Mouse (Mus musculus): ENCODE results near the gene Depdc1b. TPM values are rescaled to one million over a fixed set of nuclear protein-coding genes. Genes with fewer than 3 reads are reported as not detected.

The Depdc1b gene
- total and polyA plus RNA-seq, 3 experiments: 21.2 to 25.3 TPM; not detected in 1

DNA sequence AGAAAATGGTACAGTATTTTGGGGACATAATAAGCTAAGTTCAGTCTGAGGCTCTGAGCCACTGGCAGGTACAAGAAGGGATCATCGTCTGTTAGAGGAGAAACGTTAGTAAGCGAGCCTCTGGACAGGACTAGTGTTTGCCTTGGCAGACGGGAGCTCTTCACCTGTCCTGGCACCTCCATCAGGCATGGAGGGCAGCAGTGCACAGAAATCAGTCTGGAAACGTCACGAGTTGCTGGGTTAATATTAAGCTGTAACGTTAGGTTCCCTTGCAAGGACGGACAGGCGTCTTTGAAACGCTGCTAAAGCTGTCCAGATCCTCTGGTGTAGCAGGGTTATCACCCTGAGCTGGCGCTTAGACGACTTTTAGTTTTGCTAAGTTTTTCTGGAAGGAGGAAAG lies 51.4 kb downstream of the Depdc1b start:
- H3K79me2 ChIP-seq (ENCODE audit: control insufficient read depth, insufficient read depth, low read length, poor library complexity): no peaks in the 10 kb centered on the region
- no peak overlapping the region for H3K9ac ChIP-seq (ENCODE audit: control insufficient read depth, low read depth, low read length, poor library complexity, severe bottlenecking)
- H3K9me3 ChIP-seq (replicated peaks; ENCODE audit: insufficient read depth, low read length): no peaks in the 10 kb centered on the region
- peaks cover 6 to 14% of the 10 kb centered on the region in 2 experiments for H3K4me1 ChIP-seq (ENCODE audit: control insufficient read depth in 1 of 2, insufficient read depth in 2 of 2, low read length in 2 of 2)
- H3K36me3 ChIP-seq (ENCODE audit: control insufficient read depth in 1 of 2, insufficient read depth in 2 of 2, low read length in 2 of 2): peaks cover 14% of the 10 kb centered on the region in 2 experiments
- H3K4me3 ChIP-seq (ENCODE audit: control insufficient read depth in 1 of 2, insufficient read depth in 1 of 2, low read depth in 2 of 2, low read length in 2 of 2): no peak overlapping the region
- no peak for DNase-seq (ENCODE audit: low read depth, low spot score)
- no peak overlapping the region for H3K27ac ChIP-seq (ENCODE audit: control insufficient read depth, low read depth, low read length)
- TF ChIP-seq MXI1 (IDR thresholded peaks at IDR 0.05; ENCODE audit: low read depth, low read length) (no peak), POLR2A (IDR thresholded peaks at IDR 0.05; ENCODE audit: control insufficient read depth in 1 of 2, insufficient read depth in 1 of 2, low read depth in 1 of 2, low read length in 2 of 2, poor library complexity in 1 of 2) (no peak), NELFE (IDR thresholded peaks at IDR 0.05; ENCODE audit: low read depth, low read length) (no peak)
- no peaks in the 10 kb centered on the region for H3K27me3 ChIP-seq (ENCODE audit: control insufficient read depth in 1 of 2, insufficient read depth in 2 of 2, low read length in 2 of 2)

DNA sequence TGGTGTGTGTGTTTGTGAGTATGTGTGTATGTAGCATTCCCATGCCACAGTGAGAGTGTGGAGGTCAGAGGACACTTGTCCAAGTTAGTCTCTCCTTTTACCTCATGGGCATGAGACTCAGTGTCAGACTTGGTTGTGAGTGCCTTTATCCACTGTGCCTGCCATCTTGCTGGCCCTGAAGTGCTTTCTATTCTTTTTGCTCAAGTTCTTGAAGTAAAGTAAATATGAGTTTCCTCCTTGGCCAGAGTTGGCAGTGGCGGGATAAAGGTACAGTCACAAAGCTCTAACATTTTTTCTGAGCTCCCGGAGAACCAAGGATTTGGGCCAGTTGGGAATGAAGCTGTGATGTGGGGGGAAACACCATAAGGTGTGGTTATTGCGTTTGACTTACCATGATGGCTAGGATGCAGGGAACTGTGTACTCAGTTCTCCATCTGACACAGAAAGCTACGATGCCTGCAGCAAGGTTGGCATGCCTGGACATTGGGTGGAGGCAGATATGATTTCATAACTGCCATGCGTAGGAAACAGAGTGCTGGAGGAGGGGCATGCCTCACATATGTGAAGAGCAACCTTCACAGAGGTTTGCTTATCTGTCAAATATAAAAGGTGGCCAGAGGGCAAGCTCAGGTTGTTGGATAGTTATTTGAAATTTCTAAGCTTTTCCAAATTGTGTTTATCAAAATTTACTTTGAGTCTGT lies 54.3 kb downstream of the Depdc1b start:
- no peaks in the 10 kb centered on the region for H3K27me3 ChIP-seq (ENCODE audit: control insufficient read depth in 1 of 2, insufficient read depth in 2 of 2, low read length in 2 of 2)
- H3K4me3 ChIP-seq (ENCODE audit: control insufficient read depth in 1 of 2, insufficient read depth in 1 of 2, low read depth in 2 of 2, low read length in 2 of 2): no peak overlapping the region
- H3K36me3 ChIP-seq (ENCODE audit: control insufficient read depth in 1 of 2, insufficient read depth in 2 of 2, low read length in 2 of 2): peaks cover 13 to 14% of the 10 kb centered on the region in 2 experiments
- H3K27ac ChIP-seq (ENCODE audit: control insufficient read depth, low read depth, low read length): no peak overlapping the region
- H3K9me3 ChIP-seq (replicated peaks; ENCODE audit: insufficient read depth, low read length): no peaks in the 10 kb centered on the region
- DNase-seq (ENCODE audit: low read depth, low spot score): no peak
- H3K4me1 ChIP-seq (ENCODE audit: control insufficient read depth in 1 of 2, insufficient read depth in 2 of 2, low read length in 2 of 2): peaks cover 6 to 14% of the 10 kb centered on the region in 2 experiments
- H3K9ac ChIP-seq (ENCODE audit: control insufficient read depth, low read depth, low read length, poor library complexity, severe bottlenecking): no peak overlapping the region
- no peaks in the 10 kb centered on the region for H3K79me2 ChIP-seq (ENCODE audit: control insufficient read depth, insufficient read depth, low read length, poor library complexity)
- no peak for TF ChIP-seq NRF1 (IDR thresholded peaks at IDR 0.05; ENCODE audit: insufficient read depth, low read depth, low read length, poor library complexity, severe bottlenecking)
- TF ChIP-seq UBTF (IDR thresholded peaks at IDR 0.05; ENCODE audit: borderline replicate concordance, insufficient read depth, low read depth, low read length): no peak
- no peak for TF ChIP-seq E2F4 (IDR thresholded peaks at IDR 0.05; ENCODE audit: borderline replicate concordance, low read depth, low read length)
- TF ChIP-seq CHD1 (IDR thresholded peaks at IDR 0.05; ENCODE audit: low read depth, low read length): no peak
- no peak for TF ChIP-seq JUND (IDR thresholded peaks at IDR 0.05; ENCODE audit: low read depth, low read length)
- no peak for TF ChIP-seq BHLHE40 (IDR thresholded peaks at IDR 0.05; ENCODE audit: borderline replicate concordance, low read depth, low read length)
- TF ChIP-seq SIN3A (IDR thresholded peaks at IDR 0.05; ENCODE audit: low read length): no peak
- no peak for TF ChIP-seq ELF1 (IDR thresholded peaks at IDR 0.05; ENCODE audit: low read depth, low read length)
- no peak for TF ChIP-seq POLR2A (IDR thresholded peaks at IDR 0.05; ENCODE audit: control insufficient read depth in 1 of 2, insufficient read depth in 1 of 2, low read depth in 1 of 2, low read length in 2 of 2, poor library complexity in 1 of 2)

DNA sequence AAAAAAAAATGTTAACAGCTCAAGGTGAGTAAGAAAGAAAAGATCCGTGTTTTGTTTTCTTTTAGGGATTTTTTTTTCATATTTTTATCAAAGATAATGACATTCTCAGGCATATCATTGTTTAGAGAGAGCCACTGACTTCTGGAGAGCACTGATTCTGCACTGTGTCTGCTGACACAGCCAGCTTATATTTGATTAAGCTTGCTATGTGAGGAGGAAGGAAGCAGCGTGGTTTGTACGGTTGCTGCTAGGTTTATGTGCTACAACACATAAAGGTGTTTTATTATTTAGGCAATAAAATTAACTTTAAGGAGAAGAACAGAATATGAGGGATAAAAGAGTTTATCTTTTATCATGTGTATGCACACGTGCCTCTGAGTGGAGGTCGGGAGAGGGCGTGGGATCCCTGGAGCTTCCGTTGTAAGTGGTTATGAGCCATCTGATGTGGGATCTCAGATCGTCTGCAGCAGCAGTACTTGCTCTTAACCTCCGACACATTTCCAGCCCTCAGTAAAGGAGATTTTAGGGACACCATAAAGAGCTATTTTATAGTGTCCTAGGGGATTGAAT lies 55.3 kb downstream of the Depdc1b start:
- no peaks in the 10 kb centered on the region for H3K79me2 ChIP-seq (ENCODE audit: control insufficient read depth, insufficient read depth, low read length, poor library complexity)
- peaks cover 13 to 19% of the 10 kb centered on the region in 2 experiments for H3K36me3 ChIP-seq (ENCODE audit: control insufficient read depth in 1 of 2, insufficient read depth in 2 of 2, low read length in 2 of 2)
- no peaks in the 10 kb centered on the region for H3K9me3 ChIP-seq (replicated peaks; ENCODE audit: insufficient read depth, low read length)
- peak overlapping the region; percentile 6; the same call in 1 of the 2 replicates for H3K27ac ChIP-seq (ENCODE audit: control insufficient read depth, low read depth, low read length)
- H3K4me3 ChIP-seq (ENCODE audit: control insufficient read depth in 1 of 2, insufficient read depth in 1 of 2, low read depth in 2 of 2, low read length in 2 of 2): no peak overlapping the region
- no peaks in the 10 kb centered on the region for H3K27me3 ChIP-seq (ENCODE audit: control insufficient read depth in 1 of 2, insufficient read depth in 2 of 2, low read length in 2 of 2)
- H3K4me1 ChIP-seq (ENCODE audit: control insufficient read depth in 1 of 2, insufficient read depth in 2 of 2, low read length in 2 of 2): peaks cover 9 to 18% of the 10 kb centered on the region in 2 experiments
- TF ChIP-seq TAL1 (IDR thresholded peaks at IDR 0.05; ENCODE audit: low read length) (0 out of 2 replicates have a peak, but pooled peaks have one; percentile 6), NRF1 (IDR thresholded peaks at IDR 0.05; ENCODE audit: insufficient read depth, low read depth, low read length, poor library complexity, severe bottlenecking) (no peak), MXI1 (IDR thresholded peaks at IDR 0.05; ENCODE audit: low read depth, low read length) (peak; percentile 61; the same call in 1 of the 2 replicates), GATA1 (IDR thresholded peaks at IDR 0.05; ENCODE audit: low read depth, low read length) (peak; percentile 53; the same call in 1 of the 2 replicates), UBTF (IDR thresholded peaks at IDR 0.05; ENCODE audit: borderline replicate concordance, insufficient read depth, low read depth, low read length) (no peak), RCOR1 (IDR thresholded peaks at IDR 0.05; ENCODE audit: low read depth, low read length) (peak; percentile 33; the same call in 1 of the 2 replicates), EP300 (IDR thresholded peaks at IDR 0.05; ENCODE audit: low read depth in 1 of 2, low read length in 2 of 2) (peak; percentile 48 to 63; a peak in 3 of 4 replicates), BHLHE40 (IDR thresholded peaks at IDR 0.05; ENCODE audit: borderline replicate concordance, low read depth, low read length) (peak; percentile 82), POLR2A (IDR thresholded peaks at IDR 0.05; ENCODE audit: control insufficient read depth in 1 of 2, insufficient read depth in 1 of 2, low read depth in 1 of 2, low read length in 2 of 2, poor library complexity in 1 of 2) (no peak), SIN3A (IDR thresholded peaks at IDR 0.05; ENCODE audit: low read length) (0 out of 2 replicates have a peak, but pooled peaks have one; percentile 22), TCF12 (IDR thresholded peaks at IDR 0.05; ENCODE audit: low read depth, low read length) (peak; percentile 26; the same call in 1 of the 2 replicates), USF1 (IDR thresholded peaks at IDR 0.05; ENCODE audit: low read depth, low read length) (peak; percentile 59; the same call in 1 of the 2 replicates), MEF2A (IDR thresholded peaks at IDR 0.05; ENCODE audit: extremely low read depth, insufficient replicate concordance, low read depth, low read length, poor library complexity, severe bottlenecking) (no peak), ETS1 (IDR thresholded peaks at IDR 0.05; ENCODE audit: low read depth, low read length) (peak; percentile 20; the same call in 1 of the 2 replicates)
- peak; percentile 47 for DNase-seq (ENCODE audit: low read depth, low spot score)
- H3K9ac ChIP-seq (ENCODE audit: control insufficient read depth, low read depth, low read length, poor library complexity, severe bottlenecking): no peak overlapping the region

Data from MEL (cell line).